Mouse (Mus musculus): ENCODE results near the gene Rnf44.
A peak's percentile ranks its signal among the peaks of the same experiment; 100 is the strongest.

Gene Rnf44

GRCm38 (mm10) chr13:54693558-54694347, at the start of gene Rnf44:
Gene Rnf44, minus strand, starts transcription at chr13:54693907.
- peak; percentile 98 for DNase-seq (ENCODE audit: low spot score)

- DNase-seq (ENCODE audit: low spot score), result no peak
Observed at GRCm38 (mm10) chr13:54738213-54738601, 44.5 kb upstream of the Rnf44 start.

GRCm38 (mm10) chr13:54737488-54738212, 43.9 kb upstream of the Rnf44 start:
- no peak for DNase-seq (ENCODE audit: low spot score)

GRCm38 (mm10) chr13:54736931-54737330, 43.2 kb upstream of the Rnf44 start:
- no peak for DNase-seq (ENCODE audit: low spot score)

- DNase-seq (ENCODE audit: low spot score), result no peak
Observed at GRCm38 (mm10) chr13:54726131-54726530, 32.4 kb upstream of the Rnf44 start.

- no peak for DNase-seq (ENCODE audit: low spot score)
Observed at GRCm38 (mm10) chr13:54723143-54723542, 29.4 kb upstream of the Rnf44 start.

GRCm38 (mm10) chr13:54716916-54717315, 23.2 kb upstream of the Rnf44 start:
- DNase-seq (ENCODE audit: low spot score), result peak; percentile 52

GRCm38 (mm10) chr13:54714996-54715395, 21.3 kb upstream of the Rnf44 start:
- DNase-seq (ENCODE audit: low spot score), result no peak

- no peak for DNase-seq (ENCODE audit: low spot score)
Observed at GRCm38 (mm10) chr13:54714393-54714792, 20.7 kb upstream of the Rnf44 start.

- no peak for DNase-seq (ENCODE audit: low spot score)
Observed at GRCm38 (mm10) chr13:54710866-54711265, 17.2 kb upstream of the Rnf44 start.

GRCm38 (mm10) chr13:54704890-54705289, 11.2 kb upstream of the Rnf44 start:
- DNase-seq (ENCODE audit: low spot score), result no peak

- no peak for DNase-seq (ENCODE audit: low spot score)
Observed at GRCm38 (mm10) chr13:54702507-54702906, 8.8 kb upstream of the Rnf44 start.

GRCm38 (mm10) chr13:54701243-54701642, 7.5 kb upstream of the Rnf44 start, which contains the start of gene Cdhr2:
Gene Cdhr2, plus strand, starts transcription at chr13:54701461.
- DNase-seq (ENCODE audit: low spot score), result no peak

- DNase-seq (ENCODE audit: low spot score), result no peak
Observed at GRCm38 (mm10) chr13:54695479-54696230, 1.9 kb upstream of the Rnf44 start.

GRCm38 (mm10) chr13:54694348-54695060, 797 bp upstream of the Rnf44 start:
- DNase-seq (ENCODE audit: low spot score), result no peak

- DNase-seq (ENCODE audit: low spot score), result no peak
Observed at GRCm38 (mm10) chr13:54692711-54693557, 773 bp downstream of the Rnf44 start.

GRCm38 (mm10) chr13:54691737-54692136, 2.0 kb downstream of the Rnf44 start:
- DNase-seq (ENCODE audit: low spot score), result no peak

GRCm38 (mm10) chr13:54690151-54690740, 3.5 kb downstream of the Rnf44 start:
- DNase-seq (ENCODE audit: low spot score), result no peak

- peak; percentile 94 for DNase-seq (ENCODE audit: low spot score)
Observed at GRCm38 (mm10) chr13:54687575-54688424, 5.9 kb downstream of the Rnf44 start.

GRCm38 (mm10) chr13:54687096-54687495, 6.6 kb downstream of the Rnf44 start:
- peak; percentile 79 for DNase-seq (ENCODE audit: low spot score)
